Mouse (Mus musculus) right cerebral cortex, adult 2 months (tissue): ENCODE results near the gene Stk17b.
"Not testable (repeated sequence)": the region's sequence is repeated elsewhere in the genome, so short reads cannot be mapped to it uniquely, and the experiment has no call there.

Source experiments
- DNase-seq, 2 experiments: peaks; one replicate each; pipeline ENCODE4 v3.0.0; 2021 to 2022; ENCODE audit warnings: low spot score in 2 of 2

Gene Stk17b

DNA sequence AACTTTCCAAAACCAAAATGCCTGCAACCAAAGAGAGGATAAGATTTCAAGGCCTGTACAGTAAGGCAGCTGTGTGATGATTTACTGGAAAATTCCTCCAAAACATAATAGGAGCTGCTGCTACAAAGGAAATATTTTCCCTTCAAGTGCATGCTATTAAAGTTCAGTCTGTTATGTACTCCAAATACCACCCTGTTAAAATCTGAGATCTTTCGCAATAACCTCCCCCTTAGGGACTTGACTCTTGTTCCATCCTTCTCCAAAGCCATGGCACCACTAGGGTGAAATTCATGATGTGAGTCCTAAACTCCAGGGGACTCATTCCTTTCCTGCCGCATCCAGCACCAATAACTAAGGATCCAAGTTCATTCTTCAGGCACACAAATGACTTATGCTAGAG lies 58.1 kb downstream of the Stk17b start:
- DNase-seq = no peak

DNA sequence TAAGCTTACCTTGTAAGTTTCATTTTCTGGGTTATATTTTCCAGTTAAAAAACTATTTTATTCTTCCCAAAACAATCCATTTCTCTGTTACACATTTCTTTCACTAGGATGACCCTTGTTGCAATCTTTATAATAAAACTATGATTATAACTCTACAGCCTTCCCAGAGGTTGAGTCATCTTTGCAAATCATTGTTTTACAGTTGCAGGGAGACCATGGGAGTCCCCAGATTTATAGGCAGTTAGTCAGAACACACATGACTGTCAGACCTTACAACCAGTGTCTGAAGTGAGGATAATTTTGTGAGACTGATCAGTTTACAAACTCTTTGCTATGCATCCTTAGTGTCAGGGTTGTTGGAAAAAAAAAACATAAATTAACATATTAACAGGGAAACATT lies 63.7 kb downstream of the Stk17b start:
- DNase-seq = no peak

DNA sequence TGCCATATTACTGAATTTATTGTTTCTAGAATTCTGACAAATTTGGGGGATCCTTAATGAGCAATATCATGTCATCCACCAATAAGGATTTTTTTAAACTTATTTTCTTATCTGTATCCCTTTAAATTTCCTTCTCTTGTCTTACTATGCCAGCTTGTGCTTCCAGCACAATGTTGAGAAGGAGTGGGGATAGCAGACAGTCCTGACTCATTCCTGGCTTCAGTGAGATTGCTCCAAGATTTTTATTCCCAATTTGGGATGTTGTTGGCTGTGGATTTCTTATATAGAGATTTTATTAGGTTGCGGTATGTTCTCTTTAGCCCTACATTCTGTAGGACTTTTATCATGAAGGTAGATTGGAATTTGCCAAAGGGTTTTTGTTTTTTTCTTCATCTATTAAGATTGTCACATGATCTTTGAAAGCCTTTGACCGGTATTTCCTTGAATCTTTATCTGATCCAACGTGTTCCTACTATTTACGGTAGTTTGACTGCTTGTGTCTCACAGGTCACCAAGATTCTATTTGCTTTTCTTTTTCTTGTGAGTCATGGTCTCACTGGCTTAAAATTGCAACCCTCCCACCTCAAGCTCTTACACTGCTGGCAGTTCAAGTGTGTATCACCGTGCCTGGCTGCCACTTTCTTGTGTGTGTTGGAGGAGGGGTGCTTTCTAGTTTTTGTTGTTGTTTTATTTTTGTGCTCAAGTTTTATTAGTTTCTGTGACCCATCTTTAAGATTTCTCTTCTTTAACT lies 64.2 kb downstream of the Stk17b start:
- no peak for DNase-seq

DNA sequence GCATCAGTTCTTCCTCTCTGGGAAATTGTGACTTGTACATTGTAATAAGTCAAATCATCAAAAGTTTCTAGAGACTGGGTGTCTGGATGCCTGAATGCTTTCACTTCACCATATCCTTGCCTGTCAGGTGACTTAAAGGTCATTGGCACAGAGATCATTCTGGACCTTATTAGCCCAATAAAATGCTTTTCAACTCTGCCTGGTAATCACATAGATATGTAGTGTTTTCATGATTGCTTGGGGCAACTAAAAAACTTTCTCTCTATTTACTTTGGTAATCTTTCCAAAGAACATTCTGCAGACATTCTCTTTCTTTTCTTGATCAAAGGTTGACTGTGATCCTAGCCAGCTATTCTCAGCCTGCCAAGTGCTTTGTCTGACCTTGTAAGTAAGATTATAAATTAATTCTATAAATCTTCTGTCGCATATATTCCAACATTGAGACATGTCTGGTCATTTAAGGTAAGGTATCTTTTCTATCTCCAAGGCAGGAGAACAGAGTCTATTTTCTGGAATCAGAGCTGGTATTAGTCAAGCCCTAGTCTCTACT lies 69.0 kb downstream of the Stk17b start:
- DNase-seq = no peak

DNA sequence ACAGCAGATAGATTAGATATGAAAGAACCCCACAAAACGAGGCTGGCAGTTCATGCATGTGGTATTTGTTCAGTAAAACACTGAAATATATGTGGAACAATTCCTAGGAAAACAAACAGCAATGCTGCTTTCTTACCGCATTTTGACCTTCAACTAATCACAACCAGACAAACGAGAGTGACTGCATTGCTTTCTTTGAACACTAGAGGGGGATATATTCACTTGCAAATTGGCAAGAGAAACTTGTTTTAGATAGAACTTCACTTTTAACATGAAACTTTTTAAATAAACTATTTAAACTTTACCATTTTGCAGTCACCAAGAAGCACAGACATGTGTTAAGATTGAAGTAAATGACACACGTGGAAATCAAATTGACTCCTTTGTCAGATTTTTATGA lies 69.6 kb downstream of the Stk17b start:
- no peak for DNase-seq

DNA sequence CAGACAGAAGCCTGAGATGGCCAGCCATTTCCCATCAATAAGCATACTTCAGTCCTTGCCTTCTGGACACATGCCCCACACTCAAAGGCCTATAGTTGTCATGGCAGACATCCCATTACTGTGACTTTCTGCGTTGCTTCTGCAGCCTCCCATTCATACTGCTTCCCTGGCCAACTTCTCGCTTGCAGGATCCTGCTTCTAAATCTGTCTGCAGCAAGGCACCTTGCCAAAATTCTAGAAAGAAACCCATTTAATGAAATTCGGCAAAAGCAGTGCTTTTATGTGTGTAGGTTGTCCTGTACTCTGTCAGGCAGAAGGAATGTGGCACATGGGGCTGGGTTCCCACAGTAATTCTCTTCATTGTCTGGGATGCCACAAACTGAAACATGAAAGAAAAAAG lies 71.6 kb downstream of the Stk17b start:
- DNase-seq = peak in 1 of 2 experiments; percentile 39

DNA sequence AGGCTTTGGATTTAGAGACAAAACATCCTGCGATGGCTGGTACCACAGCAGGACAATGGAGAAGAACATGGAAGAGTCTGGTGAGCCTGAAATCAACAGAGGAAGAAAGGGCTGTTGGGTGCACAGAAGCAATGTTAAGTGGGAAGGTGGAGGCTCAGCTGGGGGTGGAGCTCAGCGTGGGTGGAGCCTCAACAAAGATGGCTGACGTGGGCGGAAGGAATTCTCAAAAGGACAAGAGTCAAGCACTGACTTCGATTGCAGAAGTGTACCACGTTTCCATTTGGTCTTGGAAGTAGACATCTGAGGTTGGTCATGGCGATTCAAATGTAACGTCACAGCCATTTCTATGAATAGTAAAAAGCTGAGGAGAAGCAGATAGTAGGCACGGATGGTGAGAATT lies 74.0 kb downstream of the Stk17b start:
- DNase-seq = no peak

DNA sequence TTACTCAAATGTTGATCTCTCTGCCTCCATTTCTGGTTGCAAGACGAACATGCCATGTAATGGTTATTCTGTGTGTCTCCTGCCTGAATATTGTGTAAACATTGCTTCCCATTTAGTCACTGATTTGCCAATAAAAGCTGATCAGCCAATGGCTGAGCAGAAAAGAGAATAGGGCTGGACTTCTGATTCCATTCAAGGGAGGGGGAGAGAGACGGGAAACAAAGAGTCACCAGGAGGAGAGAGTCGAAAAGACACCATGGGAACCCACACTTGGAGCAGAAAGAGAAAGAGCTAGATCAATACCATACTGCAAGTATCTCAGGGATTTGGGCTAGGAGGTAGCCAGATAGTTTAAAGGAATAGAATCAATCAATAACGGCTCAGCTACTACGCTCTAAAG lies 75.4 kb downstream of the Stk17b start:
- DNase-seq = not testable (repeated sequence)

DNA sequence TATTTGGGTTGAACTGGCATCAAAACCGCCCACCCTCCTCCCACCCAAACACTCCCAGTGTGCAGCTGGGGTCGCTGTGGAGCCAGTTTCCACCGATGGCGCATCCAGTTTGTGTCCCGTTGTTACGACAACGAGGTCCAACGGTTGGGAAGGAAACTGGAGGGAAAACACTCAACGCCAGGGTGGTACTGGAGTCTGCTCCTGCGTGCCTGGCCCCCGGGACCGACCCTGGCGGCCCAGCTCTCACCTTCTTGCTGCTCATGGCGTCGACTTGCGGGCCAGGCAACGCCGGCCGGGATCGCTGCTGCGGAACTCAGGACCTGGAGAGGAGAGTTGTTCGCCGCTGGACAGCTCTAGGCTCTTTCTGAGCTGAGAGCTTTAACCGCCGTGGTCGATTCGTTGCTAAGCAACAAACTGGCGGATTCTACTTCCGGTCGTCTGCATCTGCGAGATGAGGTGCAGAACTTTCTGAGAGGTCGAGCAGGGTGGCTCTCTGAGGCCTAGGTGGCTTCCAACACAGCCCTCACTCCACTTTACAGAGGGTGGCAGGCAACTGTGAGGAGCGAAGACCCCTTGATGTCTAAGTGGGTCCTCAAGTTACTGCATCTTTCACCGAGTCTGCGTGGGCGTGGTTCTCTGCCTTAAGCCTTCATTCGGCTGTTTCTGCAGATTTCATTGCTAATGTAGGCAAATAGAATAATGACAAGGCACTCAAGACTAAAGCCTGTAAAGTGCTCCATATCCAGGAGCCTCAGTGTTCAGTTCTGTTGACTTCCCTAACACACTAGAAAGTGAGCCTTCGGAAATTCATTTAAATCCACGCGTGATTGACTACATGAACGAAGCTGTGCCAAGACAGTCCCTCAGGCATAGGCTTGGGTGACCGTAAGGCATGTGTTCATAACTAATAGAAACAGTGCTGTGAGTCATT lies 78.3 kb downstream of the Stk17b start, which contains the start of gene Dnah7a:
Dnah7a (minus strand) TSS at position 354 of the 931 bp plus-strand sequence.
- DNase-seq = peak; percentile 63 to 72
